Mouse (Mus musculus) kidney, embryonic 14.5 days (tissue): ENCODE measurements at regions not wholly inside any gene's neighbourhood (a gene's known extent, or its start where the extent isn't known, plus 50 kb on each side); places are given as distances from the start of the nearest gene placed in this dataset.

Experiments
- ATAC-seq: fragments of 200-750 bp; cut with Nextera tagmentation; 2 replicates; pipeline ENCODE4 v1.8.0; 2017; ENCODE audit warnings: moderate number of reproducible peaks, mild to moderate bottlenecking, moderate TSS enrichment, moderate library complexity; ENCODE audit not compliant: low FRiP score, low TSS enrichment
- H3K27ac ChIP-seq: fragments of 300-500 bp; sonication (generic); 2 replicates; pipeline ENCODE4 v1.5.1; 2014; ENCODE audit warnings: low read depth, mild to moderate bottlenecking, low read length, moderate library complexity, mixed read lengths
- H3K27me3 ChIP-seq: fragments of 300-500 bp; sonication (generic); 2 replicates; pipeline ENCODE4 v1.6.1; 2014; ENCODE audit warnings: mild to moderate bottlenecking, low read length; ENCODE audit not compliant: control insufficient read depth, insufficient read depth
- H3K36me3 ChIP-seq: fragments of 300-500 bp; sonication (generic); 2 replicates; pipeline ENCODE4 v1.6.1; 2014; ENCODE audit warnings: low read length, mixed read lengths; ENCODE audit not compliant: control insufficient read depth, insufficient read depth
- H3K4me1 ChIP-seq: fragments of 300-500 bp; sonication (generic); 2 replicates; pipeline ENCODE4 v1.6.1; 2014; ENCODE audit warnings: low read length, mixed read lengths; ENCODE audit not compliant: control insufficient read depth, insufficient read depth
- H3K4me2 ChIP-seq: fragments of 300-500 bp; sonication (generic); replicated peaks from 2 replicates; pipeline ENCODE4 v1.6.1; 2014; ENCODE audit warnings: low read depth, mild to moderate bottlenecking, low read length
- H3K4me3 ChIP-seq: fragments of 300-500 bp; sonication (generic); 2 replicates; pipeline ENCODE4 v1.5.1; 2014; ENCODE audit warnings: mild to moderate bottlenecking, low read length
- H3K9ac ChIP-seq: fragments of 300-500 bp; sonication (generic); 2 replicates; pipeline ENCODE4 v1.6.1; 2014; ENCODE audit warnings: low read depth, mild to moderate bottlenecking, low read length, moderate library complexity
- H3K9me3 ChIP-seq: fragments of 300-500 bp; sonication (generic); 2 replicates; pipeline ENCODE4 v1.6.1; 2016; ENCODE audit warnings: low read length; ENCODE audit not compliant: control insufficient read depth
- WGBS: fragments of 180-500 bp; shearing (Covaris S2); extraction: QIAGEN DNeasy Blood & Tissue Kit; methylation state at CpG from one replicate; pipeline ENCODE4 v1.1.7; 2014; 5-methylcytosine and 5-hydroxymethylcytosine counted together

- H3K9me3 ChIP-seq: no peaks in the 10 kb centered on the region
- ATAC-seq: no peak
- no peaks in the 10 kb centered on the region for H3K27me3 ChIP-seq
- no peak overlapping the region for H3K4me3 ChIP-seq
- H3K4me2 ChIP-seq: no peak overlapping the region
- H3K27ac ChIP-seq: no peak overlapping the region
- no peaks in the 10 kb centered on the region for H3K36me3 ChIP-seq
- 88% methylated on average over 6 of the region's 6 CpGs for WGBS
- H3K4me1 ChIP-seq: no peaks in the 10 kb centered on the region
- no peak overlapping the region for H3K9ac ChIP-seq
These were observed 385.1 kb upstream of the Xrcc4 start for GRCm38 (mm10) chr13:90474507-90474906.

- Histone ChIP-seq H3K27me3 (no peaks in the 10 kb centered on the region), H3K4me3 (no peak overlapping the region), H3K4me1 (no peaks in the 10 kb centered on the region), H3K9me3 (no peaks in the 10 kb centered on the region), H3K9ac (no peak overlapping the region), H3K36me3 (no peaks in the 10 kb centered on the region), H3K4me2 (no peak overlapping the region), H3K27ac (no peak overlapping the region)
- ATAC-seq: no peak
These were observed 384.6 kb upstream of the Xrcc4 start for GRCm38 (mm10) chr13:90474053-90474452.

GRCm38 (mm10) chr13:90473041-90473825, 383.8 kb upstream of the Xrcc4 start:
- no peaks in the 10 kb centered on the region for H3K27me3 ChIP-seq
- ATAC-seq: no peak
- WGBS: 86% methylated on average over 8 of the region's 8 CpGs
- H3K27ac ChIP-seq: no peak overlapping the region
- H3K36me3 ChIP-seq: no peaks in the 10 kb centered on the region
- H3K4me3 ChIP-seq: no peak overlapping the region
- no peaks in the 10 kb centered on the region for H3K4me1 ChIP-seq
- no peak overlapping the region for H3K4me2 ChIP-seq
- H3K9me3 ChIP-seq: no peaks in the 10 kb centered on the region
- no peak overlapping the region for H3K9ac ChIP-seq

GRCm38 (mm10) chr13:90466096-90466495, 376.7 kb upstream of the Xrcc4 start:
- Histone ChIP-seq H3K4me3 (no peak overlapping the region), H3K36me3 (no peaks in the 10 kb centered on the region), H3K9ac (no peak overlapping the region), H3K4me2 (no peak overlapping the region), H3K4me1 (0 out of 2 replicates have a peak, but pooled peaks cover 5% of the 10 kb centered on the region), H3K9me3 (no peaks in the 10 kb centered on the region), H3K27ac (no peak overlapping the region), H3K27me3 (no peaks in the 10 kb centered on the region)
- ATAC-seq: no peak
- WGBS: 77% methylated on average over 5 of the region's 5 CpGs

- Histone ChIP-seq H3K27me3 (no peaks in the 10 kb centered on the region), H3K9ac (no peak overlapping the region), H3K4me1 (0 out of 2 replicates have a peak, but pooled peaks cover 5% of the 10 kb centered on the region), H3K36me3 (no peaks in the 10 kb centered on the region), H3K27ac (peak overlapping the region; percentile 48; the same call in 1 of the 2 replicates), H3K4me2 (no peak overlapping the region), H3K4me3 (no peak overlapping the region), H3K9me3 (no peaks in the 10 kb centered on the region)
- 60% methylated on average over 2 of the region's 2 CpGs for WGBS
- ATAC-seq: peak; percentile 77
These were observed 374.6 kb upstream of the Xrcc4 start for GRCm38 (mm10) chr13:90464051-90464450.

- Histone ChIP-seq H3K9me3 (no peaks in the 10 kb centered on the region), H3K4me1 (0 out of 2 replicates have a peak, but pooled peaks cover 5% of the 10 kb centered on the region), H3K36me3 (no peaks in the 10 kb centered on the region), H3K27me3 (no peaks in the 10 kb centered on the region), H3K27ac (no peak overlapping the region), H3K4me2 (no peak overlapping the region), H3K9ac (no peak overlapping the region), H3K4me3 (no peak overlapping the region)
- 45% methylated on average over 2 of the region's 2 CpGs for WGBS
- ATAC-seq: peak; percentile 78
These were observed 374.0 kb upstream of the Xrcc4 start for GRCm38 (mm10) chr13:90463381-90463780.

GRCm38 (mm10) chr13:90454631-90455030, 365.2 kb upstream of the Xrcc4 start:
- Histone ChIP-seq H3K36me3 (no peaks in the 10 kb centered on the region), H3K27ac (no peak overlapping the region), H3K9me3 (peaks cover 7% of the 10 kb centered on the region), H3K4me3 (no peak overlapping the region), H3K9ac (no peak overlapping the region), H3K27me3 (no peaks in the 10 kb centered on the region), H3K4me1 (no peaks in the 10 kb centered on the region), H3K4me2 (no peak overlapping the region)
- no peak for ATAC-seq

- no peak for ATAC-seq
- Histone ChIP-seq H3K4me3 (no peak overlapping the region), H3K36me3 (no peaks in the 10 kb centered on the region), H3K4me2 (no peak overlapping the region), H3K4me1 (no peaks in the 10 kb centered on the region), H3K27me3 (no peaks in the 10 kb centered on the region), H3K9ac (no peak overlapping the region), H3K27ac (no peak overlapping the region), H3K9me3 (peaks cover 4% of the 10 kb centered on the region; the same call in 1 of the 2 replicates)
- WGBS: 93% methylated on average over 3 of the region's 3 CpGs
These were observed 337.5 kb upstream of the Xrcc4 start for GRCm38 (mm10) chr13:90426901-90427300.

GRCm38 (mm10) chr13:90425379-90425778, 336.0 kb upstream of the Xrcc4 start:
- H3K4me3 ChIP-seq: no peak overlapping the region
- peak; percentile 96 for ATAC-seq
- no peak overlapping the region for H3K27ac ChIP-seq

More at GRCm38 (mm10) chr13:90425379-90425778, 336.0 kb upstream of the Xrcc4 start:
- Histone ChIP-seq H3K9me3 (peaks cover 4% of the 10 kb centered on the region; the same call in 1 of the 2 replicates), H3K27me3 (no peaks in the 10 kb centered on the region), H3K9ac (no peak overlapping the region), H3K36me3 (no peaks in the 10 kb centered on the region), H3K4me2 (no peak overlapping the region), H3K4me1 (no peaks in the 10 kb centered on the region)
- 17% methylated on average over 1 of the region's 1 CpGs for WGBS
